Mouse (Mus musculus) limb, embryonic 10.5 days (tissue): Measurements from ENCODE around the gene Nrros. TPM values are rescaled to one million over a fixed set of nuclear protein-coding genes. Genes with fewer than 3 reads are reported as not detected.

Experiments
- DNase-seq: peaks from one replicate; pipeline ENCODE4 v3.0.0-alpha.2; 2017; ENCODE audit warnings: low spot score
- H3K27ac ChIP-seq: fragments of 300-500 bp; sonication (generic); 2 replicates; pipeline ENCODE4 v1.5.1; 2016; ENCODE audit warnings: mild to moderate bottlenecking
- H3K27me3 ChIP-seq: fragments of 300-500 bp; sonication (generic); 2 replicates; pipeline ENCODE4 v1.6.1; 2016; ENCODE audit warnings: low read depth, mild to moderate bottlenecking; ENCODE audit not compliant: poor library complexity, severe bottlenecking
- H3K36me3 ChIP-seq: fragments of 300-500 bp; sonication (generic); 2 replicates; pipeline ENCODE4 v1.6.1; 2016; ENCODE audit warnings: mild to moderate bottlenecking, moderate library complexity
- H3K4me1 ChIP-seq: fragments of 300-500 bp; sonication (generic); 2 replicates; pipeline ENCODE4 v1.6.1; 2016
- H3K4me3 ChIP-seq: fragments of 300-500 bp; sonication (generic); 2 replicates; pipeline ENCODE4 v1.5.1; 2016; ENCODE audit warnings: mild to moderate bottlenecking, moderate library complexity
- H3K9me3 ChIP-seq: fragments of 300-500 bp; sonication (generic); replicated peaks from 2 replicates; pipeline ENCODE4 v1.6.1; 2016; ENCODE audit warnings: mild to moderate bottlenecking
- WGBS: fragments of 180-500 bp; shearing (Covaris S2); methylation state at CpG from one replicate; pipeline ENCODE4 v1.1.7; 2016; 5-methylcytosine and 5-hydroxymethylcytosine counted together
- polyA plus RNA-seq: library from polyadenylated mRNA; unstranded; fragments of >200 nt; fragmentation: Nextera tagmentation; extraction: Ambion mirVana; gene quantifications from 2 replicates; pipeline ENCODE4 v1.2.1, GENCODE M21; 2016

Gene Nrros
- polyA plus RNA-seq, 1 experiment from 2014 or later = 7.5 TPM

GRCm38 (mm10) chr16:32124444-32125335, 40.7 kb downstream of the Nrros start:
- DNase-seq = no peak
- no peak overlapping the region for H3K27ac ChIP-seq
- no peak overlapping the region for H3K4me3 ChIP-seq
- WGBS = 74% methylated on average over 17 of the region's 17 CpGs
- no peaks in the 10 kb centered on the region for H3K4me1 ChIP-seq
- H3K9me3 ChIP-seq = no peaks in the 10 kb centered on the region
- H3K36me3 ChIP-seq = no peaks in the 10 kb centered on the region
- no peaks in the 10 kb centered on the region for H3K27me3 ChIP-seq

DNA sequence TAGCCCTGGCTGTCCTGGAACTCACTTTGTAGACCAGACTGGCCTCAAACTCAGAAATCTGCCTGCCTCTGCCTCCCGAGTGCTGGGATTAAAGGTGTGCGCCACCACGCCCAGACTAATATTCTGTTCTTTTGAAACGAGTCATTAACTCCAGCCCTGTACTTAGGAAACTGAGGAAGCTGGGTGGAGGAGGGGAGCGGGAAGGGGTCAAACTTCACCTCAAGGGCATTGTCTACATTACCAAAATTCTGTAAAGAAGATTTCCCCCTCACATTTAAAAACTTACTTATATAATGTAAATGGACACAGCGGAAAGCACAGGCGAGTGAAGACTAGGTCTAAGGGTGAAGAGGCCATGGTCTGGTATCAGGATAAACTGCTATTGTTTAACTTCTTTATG, 41.4 kb downstream of the Nrros start:
- Histone ChIP-seq H3K27ac (no peak overlapping the region), H3K36me3 (no peaks in the 10 kb centered on the region), H3K27me3 (no peaks in the 10 kb centered on the region), H3K4me1 (no peaks in the 10 kb centered on the region), H3K4me3 (no peak overlapping the region), H3K9me3 (no peaks in the 10 kb centered on the region)
- no peak for DNase-seq
- 93% methylated on average over 7 of the region's 7 CpGs for WGBS

- no peak for DNase-seq
- H3K27ac ChIP-seq = no peak overlapping the region
- WGBS = 72% methylated on average over 3 of the region's 3 CpGs
- H3K36me3 ChIP-seq = no peaks in the 10 kb centered on the region
- H3K4me3 ChIP-seq = no peak overlapping the region
- H3K4me1 ChIP-seq = no peaks in the 10 kb centered on the region
- H3K27me3 ChIP-seq = no peaks in the 10 kb centered on the region
- no peaks in the 10 kb centered on the region for H3K9me3 ChIP-seq
Measured at GRCm38 (mm10) chr16:32120454-32120853, 44.9 kb downstream of the Nrros start.

GRCm38 (mm10) chr16:32116186-32116585, 49.2 kb downstream of the Nrros start:
- DNase-seq = no peak
- Histone ChIP-seq H3K27ac (no peak overlapping the region), H3K9me3 (no peaks in the 10 kb centered on the region), H3K27me3 (no peaks in the 10 kb centered on the region), H3K4me1 (no peaks in the 10 kb centered on the region), H3K4me3 (no peak overlapping the region), H3K36me3 (no peaks in the 10 kb centered on the region)
- WGBS = 50% methylated on average over 5 of the region's 5 CpGs

DNA sequence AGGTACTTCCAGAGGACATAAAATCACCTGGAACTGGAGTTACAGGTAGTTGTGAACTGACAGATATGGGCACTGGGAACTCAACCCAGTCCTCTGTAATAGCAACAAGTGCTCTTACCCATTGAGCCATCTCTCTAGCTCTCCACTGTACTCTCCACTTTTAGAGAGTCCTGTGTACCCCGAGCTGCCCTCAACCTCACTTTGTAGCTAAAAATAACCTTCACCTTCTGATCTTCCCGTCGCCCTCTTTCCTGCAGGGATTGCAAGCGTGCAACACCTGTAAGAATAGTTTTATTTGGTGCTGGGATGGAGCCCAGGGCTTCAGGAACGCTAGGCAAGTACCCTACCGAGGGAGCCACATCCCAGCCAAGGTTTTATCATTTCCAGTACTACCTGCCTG, 49.6 kb downstream of the Nrros start:
- no peak overlapping the region for H3K27ac ChIP-seq
- WGBS = 66% methylated on average over 6 of the region's 6 CpGs
- H3K27me3 ChIP-seq = no peaks in the 10 kb centered on the region
- H3K36me3 ChIP-seq = peaks cover under 1% of the 10 kb centered on the region
- no peaks in the 10 kb centered on the region for H3K4me1 ChIP-seq
- DNase-seq = no peak
- no peak overlapping the region for H3K4me3 ChIP-seq
- no peaks in the 10 kb centered on the region for H3K9me3 ChIP-seq

GRCm38 (mm10) chr16:32114968-32115695, 50.3 kb downstream of the Nrros start:
- WGBS = 23% methylated on average over 15 of the region's 15 CpGs
- H3K4me1 ChIP-seq = no peaks in the 10 kb centered on the region
- peak; percentile 88 for DNase-seq
- H3K4me3 ChIP-seq = no peak overlapping the region
- peaks cover 6% of the 10 kb centered on the region for H3K36me3 ChIP-seq
- no peak overlapping the region for H3K27ac ChIP-seq
- H3K27me3 ChIP-seq = no peaks in the 10 kb centered on the region
- no peaks in the 10 kb centered on the region for H3K9me3 ChIP-seq

GRCm38 (mm10) chr16:32114406-32114805, 51.0 kb downstream of the Nrros start:
- H3K4me1 ChIP-seq = no peaks in the 10 kb centered on the region
- no peak overlapping the region for H3K4me3 ChIP-seq
- no peak overlapping the region for H3K27ac ChIP-seq
- no peaks in the 10 kb centered on the region for H3K27me3 ChIP-seq
- H3K36me3 ChIP-seq = peaks cover 13% of the 10 kb centered on the region
- 83% methylated on average over 10 of the region's 10 CpGs for WGBS
- no peaks in the 10 kb centered on the region for H3K9me3 ChIP-seq
- no peak for DNase-seq

DNA sequence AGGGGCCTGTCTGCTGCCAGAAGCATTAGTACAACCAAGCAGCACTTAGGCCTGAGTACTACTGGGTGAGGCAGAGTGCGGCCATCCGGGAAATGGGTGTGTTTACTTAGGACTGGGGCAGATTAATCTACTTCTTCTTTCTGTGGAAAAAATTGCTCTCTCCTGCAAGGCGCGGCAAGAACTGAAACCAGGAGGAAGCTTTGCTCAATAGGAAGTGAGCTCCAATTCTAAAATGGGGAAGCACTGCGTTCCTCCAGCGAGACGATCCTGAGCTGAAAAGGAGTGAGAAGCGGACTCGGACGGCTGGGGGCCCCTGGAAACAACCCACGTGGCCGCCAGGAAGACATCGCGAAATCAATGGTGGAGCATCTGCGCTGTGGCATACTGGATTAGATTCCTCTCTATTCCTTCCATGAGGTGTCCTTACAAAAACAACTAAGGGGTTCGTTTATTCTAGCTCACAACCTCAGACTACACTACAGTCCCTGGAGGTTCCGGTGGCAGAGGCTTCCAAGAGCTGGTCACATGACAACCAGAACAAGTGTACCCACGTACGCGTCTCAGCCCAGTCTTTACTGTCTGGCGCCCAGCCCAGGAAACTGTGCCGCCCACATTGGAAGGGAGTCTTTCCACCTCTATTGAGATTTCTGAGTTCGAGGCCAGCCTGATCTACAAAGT, 51.7 kb downstream of the Nrros start:
- Histone ChIP-seq H3K36me3 (peaks cover 20% of the 10 kb centered on the region), H3K27ac (no peak overlapping the region), H3K9me3 (no peaks in the 10 kb centered on the region), H3K4me1 (no peaks in the 10 kb centered on the region), H3K4me3 (no peak overlapping the region), H3K27me3 (no peaks in the 10 kb centered on the region)
- 70% methylated on average over 23 of the region's 23 CpGs for WGBS
- DNase-seq = no peak

DNA sequence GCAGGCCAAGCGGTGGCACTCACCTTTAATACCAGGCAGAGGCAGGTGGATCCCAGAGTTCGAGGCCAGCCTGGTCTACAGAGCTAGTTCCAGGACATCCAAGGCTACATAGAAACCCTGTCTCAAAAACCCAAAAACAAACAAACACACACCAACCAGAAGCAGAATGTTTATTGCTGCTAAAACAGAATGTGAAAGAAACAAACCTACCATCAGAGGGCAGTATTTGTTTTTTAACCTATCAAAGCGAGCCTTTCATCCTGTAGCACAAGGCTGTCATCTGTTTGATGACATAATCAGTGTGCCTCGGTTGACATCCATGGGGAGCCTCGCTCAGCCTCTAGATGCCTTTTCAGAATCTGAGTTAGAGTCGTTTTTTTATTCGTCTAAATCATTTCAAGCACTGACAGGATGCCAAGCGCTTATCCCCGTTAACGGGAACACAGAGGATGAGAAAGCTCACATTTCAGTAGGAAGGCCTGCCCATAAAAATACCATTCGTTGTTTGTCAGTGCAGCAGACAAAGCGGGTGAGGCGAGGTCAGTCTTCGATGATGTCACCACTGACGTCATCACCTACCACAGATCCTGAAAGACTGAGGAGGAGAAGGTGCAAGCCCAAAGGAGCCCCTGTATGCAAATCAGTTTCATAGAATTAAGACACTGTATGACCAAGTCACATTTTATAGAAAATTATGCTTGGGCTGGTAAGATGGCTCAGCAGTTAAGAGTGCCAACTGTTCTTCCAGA, 54.3 kb downstream of the Nrros start:
- no peaks in the 10 kb centered on the region for H3K4me1 ChIP-seq
- DNase-seq = no peak

DNA sequence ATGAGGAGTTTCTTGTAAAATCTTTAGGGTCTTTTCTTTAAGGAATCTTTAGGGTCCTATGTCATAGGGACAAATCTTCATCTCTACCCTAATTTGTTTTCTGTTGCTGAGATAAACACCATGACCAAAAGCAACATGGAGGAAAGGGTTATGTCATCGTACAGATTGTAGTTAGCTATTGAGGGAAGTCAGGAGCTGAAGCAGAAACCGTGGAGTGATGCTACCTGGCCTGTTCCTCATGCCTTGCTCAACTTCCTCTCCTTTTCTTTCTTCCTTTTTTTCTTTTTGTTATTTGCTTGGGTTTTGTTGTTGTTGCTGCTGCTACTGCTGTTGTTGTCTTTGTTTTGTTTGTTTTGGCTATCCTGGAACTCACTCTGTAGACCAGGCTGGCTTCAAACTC, 56.8 kb downstream of the Nrros start:
- H3K27me3 ChIP-seq = no peaks in the 10 kb centered on the region
- H3K36me3 ChIP-seq = peaks cover 68% of the 10 kb centered on the region
- H3K4me1 ChIP-seq = no peaks in the 10 kb centered on the region
- 96% methylated on average over 2 of the region's 2 CpGs for WGBS
- no peak overlapping the region for H3K4me3 ChIP-seq
- no peak overlapping the region for H3K27ac ChIP-seq
- no peak for DNase-seq
- no peaks in the 10 kb centered on the region for H3K9me3 ChIP-seq

More for the DNA sequence above, 54.3 kb downstream of the Nrros start:
- H3K9me3 ChIP-seq = no peaks in the 10 kb centered on the region
- 79% methylated on average over 15 of the region's 15 CpGs for WGBS
- H3K27me3 ChIP-seq = no peaks in the 10 kb centered on the region
- no peak overlapping the region for H3K4me3 ChIP-seq
- H3K27ac ChIP-seq = no peak overlapping the region
- peaks cover 45% of the 10 kb centered on the region for H3K36me3 ChIP-seq

DNA sequence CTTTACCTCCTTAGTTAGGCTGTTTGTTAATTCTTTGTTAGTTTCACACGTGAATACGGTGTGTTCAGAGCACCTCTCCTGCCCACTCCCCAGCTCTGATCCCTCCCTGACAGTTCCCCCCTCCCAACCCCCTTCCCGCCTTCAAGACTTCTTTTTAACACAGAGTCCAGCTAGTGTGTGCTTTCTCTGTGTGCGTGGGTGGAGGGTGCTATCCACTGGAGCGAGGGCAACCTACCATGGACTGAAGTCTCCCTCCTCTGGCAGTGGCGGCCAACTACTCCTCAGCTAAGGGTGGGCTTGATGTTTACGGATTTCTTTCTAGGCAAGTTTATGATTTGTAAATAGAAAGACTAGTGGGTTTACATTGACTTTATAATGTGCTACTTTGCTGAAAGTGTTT, 57.2 kb downstream of the Nrros start:
- H3K4me3 ChIP-seq = no peak overlapping the region
- DNase-seq = no peak
- WGBS = 84% methylated on average over 7 of the region's 7 CpGs

GRCm38 (mm10) chr16:32107342-32108045, 57.9 kb downstream of the Nrros start:
- H3K36me3 ChIP-seq = peaks cover 79% of the 10 kb centered on the region
- no peaks in the 10 kb centered on the region for H3K4me1 ChIP-seq
- no peak overlapping the region for H3K27ac ChIP-seq
- no peak for DNase-seq
- no peaks in the 10 kb centered on the region for H3K9me3 ChIP-seq
- no peaks in the 10 kb centered on the region for H3K27me3 ChIP-seq
- H3K4me3 ChIP-seq = no peak overlapping the region
- WGBS = 93% methylated on average over 12 of the region's 12 CpGs

More for the DNA sequence above, 57.2 kb downstream of the Nrros start:
- H3K4me1 ChIP-seq = no peaks in the 10 kb centered on the region
- no peaks in the 10 kb centered on the region for H3K9me3 ChIP-seq
- peaks cover 72% of the 10 kb centered on the region for H3K36me3 ChIP-seq
- no peaks in the 10 kb centered on the region for H3K27me3 ChIP-seq
- H3K27ac ChIP-seq = no peak overlapping the region
